Mouse (Mus musculus): ENCODE results near the gene Hist1h2bl. TPM values are rescaled to one million over a fixed set of nuclear protein-coding genes. Genes with fewer than 3 reads are reported as not detected.
A peak's percentile ranks its signal among the peaks of the same experiment; 100 is the strongest.
"Not testable (repeated sequence)": the region's sequence is repeated elsewhere in the genome, so short reads cannot be mapped to it uniquely, and the experiment has no call there.

Hist1h2bl gene
- polyA plus RNA-seq, 1 experiment from 2014 or later, result 2.9 TPM

- Histone ChIP-seq H3K27ac (replicated peaks; ENCODE audit: low read depth, low read length) (peak overlapping the region; percentile 97), H3K4me1 (ENCODE audit: control insufficient read depth, insufficient read depth, low read length) (peaks cover 11% of the 10 kb centered on the region), H3K4me3 (ENCODE audit: low read depth, low read length) (peak overlapping the region; percentile 43), H3K9ac (ENCODE audit: low read length) (peak overlapping the region; percentile 71), H3K4me2 (ENCODE audit: low read depth, severe bottlenecking) (peak overlapping the region; percentile 77)
- H3K36me3 ChIP-seq (ENCODE audit: control insufficient read depth, insufficient read depth, low read length); H3K9me3 ChIP-seq (ENCODE audit: control insufficient read depth, low read length); H3K27me3 ChIP-seq (ENCODE audit: control insufficient read depth, insufficient read depth, low read length): not testable (repeated sequence)
- 0% methylated on average over 8 of the region's 38 CpGs for WGBS
- DNase-seq (ENCODE audit: low spot score) (peak; percentile 80), ATAC-seq (ENCODE audit: insufficient number of reproducible peaks, low FRiP score, low TSS enrichment, low read depth) (peak; percentile 2; the same call in 1 of the 2 replicates)
Measured at GRCm38 (mm10) chr13:21716540-21717391, 823 bp upstream of the Hist1h2bl start.

DNA sequence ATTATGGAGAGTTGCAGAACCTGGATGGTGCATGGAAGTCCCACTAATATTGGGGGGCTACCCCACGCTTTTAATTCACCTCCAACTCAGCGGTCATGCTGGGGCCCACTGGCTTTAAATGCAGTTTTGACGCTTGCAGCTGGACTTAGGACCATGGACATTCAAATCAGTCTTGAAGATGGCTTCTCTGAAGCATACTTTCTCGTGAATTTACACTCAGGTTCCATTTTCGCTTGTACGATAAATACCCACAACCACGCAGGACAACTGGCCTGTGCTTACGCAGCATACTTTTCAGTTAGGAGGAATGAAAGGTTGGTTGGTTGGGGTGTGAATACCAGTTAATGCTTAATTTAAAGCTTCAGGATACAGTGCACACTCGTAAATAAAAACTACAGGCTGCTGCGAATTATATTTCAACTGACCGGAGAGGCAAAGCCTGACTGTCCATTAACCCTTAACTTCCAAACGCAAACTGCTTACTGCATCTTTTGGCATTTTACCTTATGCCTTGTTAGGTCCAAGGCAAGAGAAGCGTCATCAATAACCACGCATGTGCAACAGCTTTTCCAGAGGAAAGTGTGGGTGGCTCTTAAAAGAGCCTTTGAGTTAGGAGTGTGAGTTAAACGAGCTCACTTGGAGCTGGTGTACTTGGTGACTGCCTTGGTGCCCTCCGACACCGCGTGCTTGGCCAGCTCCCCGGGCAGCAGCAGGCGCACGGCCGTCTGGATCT, 646 bp downstream of the Hist1h2bl start:
- Histone ChIP-seq H3K27me3 (ENCODE audit: control insufficient read depth, insufficient read depth, low read length) (no peaks in the 10 kb centered on the region), H3K4me1 (ENCODE audit: control insufficient read depth, insufficient read depth, low read length) (peaks cover 8% of the 10 kb centered on the region), H3K9ac (ENCODE audit: low read length) (peak overlapping the region; percentile 71), H3K4me3 (ENCODE audit: low read depth, low read length) (peak overlapping the region; percentile 42), H3K36me3 (ENCODE audit: control insufficient read depth, insufficient read depth, low read length) (no peaks in the 10 kb centered on the region), H3K27ac (replicated peaks; ENCODE audit: low read depth, low read length) (peak overlapping the region; percentile 97), H3K9me3 (ENCODE audit: control insufficient read depth, low read length) (no peaks in the 10 kb centered on the region), H3K4me2 (ENCODE audit: low read depth, severe bottlenecking) (peak overlapping the region; percentile 77)
- peak; percentile 60 for DNase-seq (ENCODE audit: low spot score)
- ATAC-seq (ENCODE audit: insufficient number of reproducible peaks, low FRiP score, low TSS enrichment, low read depth), result no peak
- 1% methylated on average over 22 of the region's 22 CpGs for WGBS

GRCm38 (mm10) chr13:21714725-21715124, 1.2 kb downstream of the Hist1h2bl start:
- ATAC-seq (ENCODE audit: insufficient number of reproducible peaks, low FRiP score, low TSS enrichment, low read depth), result no peak
- peak overlapping the region; percentile 77 for H3K4me2 ChIP-seq (ENCODE audit: low read depth, severe bottlenecking)
- WGBS, result 2% methylated on average over 7 of the region's 7 CpGs

DNA sequence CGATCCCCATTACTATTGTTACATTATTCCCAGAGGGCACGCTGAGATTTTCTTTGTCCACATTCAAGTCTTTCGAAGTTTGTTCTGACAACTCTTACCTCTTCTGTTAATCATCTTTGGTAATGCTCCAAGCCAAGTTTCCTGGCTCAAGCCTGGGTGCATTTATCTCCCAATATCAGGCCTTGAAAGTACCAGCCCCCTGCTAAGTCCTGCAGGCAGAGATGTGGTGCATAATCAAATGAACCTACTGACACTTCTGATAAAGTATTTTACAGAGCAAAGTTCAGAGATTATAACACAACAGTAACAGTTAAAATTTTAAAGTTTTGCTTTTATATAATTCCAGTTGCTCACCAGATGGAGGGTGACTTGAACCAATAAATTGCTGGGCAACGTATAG, 4.2 kb downstream of the Hist1h2bl start:
- no peak overlapping the region for H3K27ac ChIP-seq (replicated peaks; ENCODE audit: low read depth, low read length)
- H3K9ac ChIP-seq (ENCODE audit: low read length), result 0 out of 2 replicates have a peak overlapping the region, but pooled peaks have one; percentile 27

More at GRCm38 (mm10) chr13:21714725-21715124, 1.2 kb downstream of the Hist1h2bl start:
- Histone ChIP-seq H3K27ac (replicated peaks; ENCODE audit: low read depth, low read length) (peak overlapping the region; percentile 97), H3K9ac (ENCODE audit: low read length) (no peak overlapping the region; the same call in 1 of the 2 replicates), H3K4me3 (ENCODE audit: low read depth, low read length) (peak overlapping the region; percentile 42), H3K4me1 (ENCODE audit: control insufficient read depth, insufficient read depth, low read length) (peaks cover 8% of the 10 kb centered on the region), H3K9me3 (ENCODE audit: control insufficient read depth, low read length) (no peaks in the 10 kb centered on the region), H3K36me3 (ENCODE audit: control insufficient read depth, insufficient read depth, low read length) (no peaks in the 10 kb centered on the region), H3K27me3 (ENCODE audit: control insufficient read depth, insufficient read depth, low read length) (no peaks in the 10 kb centered on the region)
- DNase-seq (ENCODE audit: low spot score), result peak; percentile 69

GRCm38 (mm10) chr13:21710821-21711525, 5.0 kb downstream of the Hist1h2bl start:
- H3K4me2 ChIP-seq (ENCODE audit: low read depth, severe bottlenecking), result peak overlapping the region; percentile 43
- H3K9me3 ChIP-seq (ENCODE audit: control insufficient read depth, low read length), result no peaks in the 10 kb centered on the region
- ATAC-seq (ENCODE audit: insufficient number of reproducible peaks, low FRiP score, low TSS enrichment, low read depth) (peak; percentile 73), DNase-seq (ENCODE audit: low spot score) (peak; percentile 89)
- WGBS, result 2% methylated on average over 22 of the region's 22 CpGs
- H3K27me3 ChIP-seq (ENCODE audit: control insufficient read depth, insufficient read depth, low read length), result no peaks in the 10 kb centered on the region
- peak overlapping the region; percentile 40 for H3K4me3 ChIP-seq (ENCODE audit: low read depth, low read length)
- H3K4me1 ChIP-seq (ENCODE audit: control insufficient read depth, insufficient read depth, low read length), result peaks cover 8% of the 10 kb centered on the region
- peak overlapping the region; percentile 27; the same call in 1 of the 2 replicates for H3K9ac ChIP-seq (ENCODE audit: low read length)
- H3K27ac ChIP-seq (replicated peaks; ENCODE audit: low read depth, low read length), result no peak overlapping the region
- no peaks in the 10 kb centered on the region for H3K36me3 ChIP-seq (ENCODE audit: control insufficient read depth, insufficient read depth, low read length)

More for the DNA sequence above, 4.2 kb downstream of the Hist1h2bl start:
- Histone ChIP-seq H3K27me3 (ENCODE audit: control insufficient read depth, insufficient read depth, low read length) (no peaks in the 10 kb centered on the region), H3K4me2 (ENCODE audit: low read depth, severe bottlenecking) (peak overlapping the region; percentile 43), H3K4me1 (ENCODE audit: control insufficient read depth, insufficient read depth, low read length) (peaks cover 8% of the 10 kb centered on the region), H3K36me3 (ENCODE audit: control insufficient read depth, insufficient read depth, low read length) (no peaks in the 10 kb centered on the region), H3K9me3 (ENCODE audit: control insufficient read depth, low read length) (no peaks in the 10 kb centered on the region), H3K4me3 (ENCODE audit: low read depth, low read length) (peak overlapping the region; percentile 40)
- no peak for ATAC-seq (ENCODE audit: insufficient number of reproducible peaks, low FRiP score, low TSS enrichment, low read depth)
- WGBS, result 39% methylated on average over 4 of the region's 4 CpGs
- no peak for DNase-seq (ENCODE audit: low spot score)

- ATAC-seq (ENCODE audit: insufficient number of reproducible peaks, low FRiP score, low TSS enrichment, low read depth), result peak; percentile 76
- H3K9ac ChIP-seq (ENCODE audit: low read length), result peak overlapping the region; percentile 67; the same call in 1 of the 2 replicates
- H3K27me3 ChIP-seq (ENCODE audit: control insufficient read depth, insufficient read depth, low read length), result no peaks in the 10 kb centered on the region
- WGBS, result under 1% methylated on average over 32 of the region's 32 CpGs
- no peak overlapping the region for H3K27ac ChIP-seq (replicated peaks; ENCODE audit: low read depth, low read length)
- no peaks in the 10 kb centered on the region for H3K36me3 ChIP-seq (ENCODE audit: control insufficient read depth, insufficient read depth, low read length)
- peaks cover 5% of the 10 kb centered on the region for H3K4me1 ChIP-seq (ENCODE audit: control insufficient read depth, insufficient read depth, low read length)
- DNase-seq (ENCODE audit: low spot score), result peak; percentile 94
- peak overlapping the region; percentile 28; the same call in 1 of the 2 replicates for H3K4me2 ChIP-seq (ENCODE audit: low read depth, severe bottlenecking)
- H3K9me3 ChIP-seq (ENCODE audit: control insufficient read depth, low read length), result no peaks in the 10 kb centered on the region
- H3K4me3 ChIP-seq (ENCODE audit: low read depth, low read length), result peak overlapping the region; percentile 58
Measured at GRCm38 (mm10) chr13:21710031-21710711, 5.8 kb downstream of the Hist1h2bl start.

DNA sequence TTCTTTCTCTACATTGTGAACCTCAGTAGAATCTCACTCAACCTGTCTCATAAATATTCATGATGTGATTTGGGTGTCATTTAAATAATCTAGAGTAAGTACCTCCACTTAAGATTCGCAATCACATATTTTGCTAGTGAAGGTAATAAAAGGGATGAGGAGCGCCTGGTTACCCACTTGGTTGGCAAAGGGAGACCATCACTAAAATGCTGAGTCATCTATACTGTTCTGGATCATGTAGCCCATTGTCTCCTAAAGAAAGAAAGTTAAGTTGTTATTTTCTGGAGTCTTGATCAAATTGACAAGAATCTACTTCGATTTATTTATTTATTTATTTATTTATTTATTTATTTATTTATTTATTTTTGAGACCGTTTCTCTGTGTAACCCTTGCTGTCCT, 9.3 kb downstream of the Hist1h2bl start:
- Histone ChIP-seq H3K4me3 (ENCODE audit: low read depth, low read length) (no peak overlapping the region), H3K27ac (replicated peaks; ENCODE audit: low read depth, low read length) (no peak overlapping the region), H3K36me3 (ENCODE audit: control insufficient read depth, insufficient read depth, low read length) (no peaks in the 10 kb centered on the region), H3K9ac (ENCODE audit: low read length) (no peak overlapping the region), H3K27me3 (ENCODE audit: control insufficient read depth, insufficient read depth, low read length) (no peaks in the 10 kb centered on the region), H3K4me1 (ENCODE audit: control insufficient read depth, insufficient read depth, low read length) (no peaks in the 10 kb centered on the region), H3K9me3 (ENCODE audit: control insufficient read depth, low read length) (no peaks in the 10 kb centered on the region), H3K4me2 (ENCODE audit: low read depth, severe bottlenecking) (no peak overlapping the region)
- 76% methylated on average over 4 of the region's 4 CpGs for WGBS
- DNase-seq (ENCODE audit: low spot score) (no peak), ATAC-seq (ENCODE audit: insufficient number of reproducible peaks, low FRiP score, low TSS enrichment, low read depth) (no peak)

Data from limb, embryonic 11.5 days (tissue).